Mouse (Mus musculus) neutrophil, adult 5-6 weeks (primary cell): Measurements from ENCODE around the gene Isca1. TPM values are rescaled to one million over a fixed set of nuclear protein-coding genes. Genes with fewer than 3 reads are reported as not detected.
"Not testable (repeated sequence)": the region's sequence is repeated elsewhere in the genome, so short reads cannot be mapped to it uniquely, and the experiment has no call there.

ENCODE experiments used
- ATAC-seq: fragments of 151-379, 151-347 bp; 2 replicates; pipeline ENCODE4 v1.8.0; 2017; ENCODE audit warnings: mild to moderate bottlenecking, moderate TSS enrichment; ENCODE audit not compliant: insufficient number of reproducible peaks, poor library complexity, low FRiP score, severe bottlenecking; ENCODE audit errors: extremely low read depth
- total RNA-seq: library from RNA; stranded (forward); fragments of 200-1000 nt; gene quantifications from 2 replicates; pipeline ENCODE4 v1.2.3, GENCODE M21; 2017

The Isca1 gene
- total RNA-seq, 1 experiment from 2014 or later, result 87.5 TPM

DNA sequence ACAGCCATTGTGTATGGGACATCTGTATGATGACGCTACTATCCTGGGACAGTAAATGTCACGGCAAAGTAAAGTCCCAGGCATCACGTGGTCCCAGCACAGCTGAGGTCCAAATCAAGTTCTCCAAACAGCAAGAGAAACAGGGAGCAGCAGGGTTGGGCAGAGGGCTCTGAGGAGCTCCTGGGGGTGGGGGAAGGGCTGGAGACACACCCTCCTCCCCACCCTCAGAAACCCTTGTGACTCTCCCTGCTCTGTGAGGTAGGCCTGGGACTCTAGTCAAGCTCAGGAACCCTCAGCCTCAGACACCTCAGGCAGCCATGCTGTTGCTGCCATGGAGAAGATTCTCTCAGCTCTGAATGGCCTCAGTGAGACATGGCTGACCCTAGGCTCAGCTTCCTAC is 57.6 kb downstream of the Isca1 start, which contains the start of gene Spata31d1b:
TSS of gene Spata31d1b (plus strand) at position 301 of the 400 bp plus-strand sequence.
- not testable (repeated sequence) for ATAC-seq

DNA sequence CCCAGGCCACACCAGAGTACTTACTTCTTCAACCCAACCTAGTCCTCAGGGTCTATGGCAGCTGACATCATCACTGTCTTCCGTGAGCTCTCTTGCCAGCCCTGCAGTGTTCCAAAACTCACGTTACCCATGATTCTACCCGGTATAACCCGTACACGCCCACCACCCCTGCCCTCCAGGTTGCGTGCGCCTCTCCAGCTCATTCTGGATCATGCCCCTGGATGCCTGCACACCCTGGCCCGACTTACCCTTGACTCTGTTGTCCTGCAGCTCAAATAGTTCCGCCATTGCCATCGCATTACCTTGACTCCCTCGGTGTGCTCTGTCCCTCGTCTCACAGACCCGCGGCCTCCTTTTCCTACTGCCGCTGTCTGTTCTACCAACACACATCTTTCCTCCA is 59.4 kb downstream of the Isca1 start, which contains the start of gene Spata31d1a:
TSS of gene Spata31d1a (minus strand) at position 101 of the 400 bp plus-strand sequence.
- ATAC-seq, result no peak

Other genes with a start within 250 kb of the Isca1 start
- 62.6 and 71.3 TPM in 2 replicates for gene Agtpbp1, start 184.6 kb downstream of the Isca1 start, total RNA-seq
- 53.8 and 69.7 TPM in 2 replicates for gene Naa35, start 184.6 kb downstream of the Isca1 start, total RNA-seq
- gene Golm1, start 94.0 kb downstream of the Isca1 start, total RNA-seq, result 20.0 and 22.6 TPM in 2 replicates
- gene 4921517D22Rik, start 75.7 kb downstream of the Isca1 start, total RNA-seq, result 0.23 TPM in 1 of 2 replicates, not detected in the other
- not detected in 2 replicates for gene Spata31d1a, start 59.5 kb downstream of the Isca1 start, total RNA-seq
- not detected in 2 replicates for gene Spata31d1b, start 57.5 kb downstream of the Isca1 start, total RNA-seq
- gene Spata31d1d, start 38.1 kb downstream of the Isca1 start, total RNA-seq, result not detected in 2 replicates
- 0.35 and 0.49 TPM in 2 replicates for gene 1700014D04Rik, start 23.1 kb downstream of the Isca1 start, total RNA-seq
- 71.6 and 96.7 TPM in 2 replicates for gene Gm49354, start 12.4 kb upstream of the Isca1 start, total RNA-seq
- gene Tut7, start 53.3 kb upstream of the Isca1 start, total RNA-seq, result 389 and 433 TPM in 2 replicates